In genomic region chr14:79296201-79296600, GRCm38 (mm10) we compare ENCODE assay signal across 18 mouse cellular contexts. TPM values are rescaled to one million over a fixed set of nuclear protein-coding genes. Genes with fewer than 3 reads are reported as not detected.
DNase-seq lines count a peak whose midpoint lies in the region; ATAC-seq and TF ChIP-seq lines count a peak whose summit lies in the region.
"Had no signal": no experiment of that assay in that cellular context is flagged by ENCODE, and none has a peak within 500 bp of the region (broad histone marks: within the 10 kb centered on the region; RNA-seq: fewer than 3 reads in every experiment).

No protein-coding gene starts in this region.

- no peak for TF ChIP-seq CTCF in lung, embryonic 14.5 days (IDR thresholded peaks at IDR 0.05; ENCODE audit: low read depth)
- TF ChIP-seq CTCF in liver, embryonic 14.5 days (IDR thresholded peaks at IDR 0.05; ENCODE audit: low read depth), result no peak

- H3K4me3 ChIP-seq in lung, embryonic 14.5 days (ENCODE audit: low read depth, low read length), result no peak overlapping the region
- peak overlapping the region; percentile 41 to 78 for H3K4me3 ChIP-seq in liver, embryonic 14.5 days (ENCODE audit: insufficient read depth in 1 of 2, low read depth in 2 of 2, low read length in 2 of 2)
- H3K4me3 ChIP-seq: heart, embryonic 15.5 days; limb, embryonic 12.5 days had no signal

- peaks cover 5% of the 10 kb centered on the region for H3K4me1 ChIP-seq in lung, embryonic 14.5 days (ENCODE audit: insufficient read depth)
- H3K4me1 ChIP-seq in liver, embryonic 14.5 days (replicated peaks; ENCODE audit: control insufficient read depth in 2 of 2, insufficient read depth in 2 of 2, low read length in 1 of 2), result peaks cover 58 to 69% of the 10 kb centered on the region in 2 experiments

- H3K27me3 ChIP-seq in lung, embryonic 14.5 days (ENCODE audit: insufficient read depth, low read length), result no peaks in the 10 kb centered on the region
- H3K27me3 ChIP-seq in liver, embryonic 14.5 days (ENCODE audit: control insufficient read depth, insufficient read depth, low read length), result no peaks in the 10 kb centered on the region

- 56% methylated on average over 7 of the region's 7 CpGs for WGBS in lung, embryonic 14.5 days
- 16% methylated on average over 7 of the region's 7 CpGs for WGBS in liver, embryonic 14.5 days (ENCODE audit: insufficient replicate concordance)

- peak overlapping the region; percentile 35; the same call in 1 of the 2 replicates for H3K4me2 ChIP-seq in lung, embryonic 14.5 days
- H3K4me2 ChIP-seq in liver, embryonic 14.5 days (ENCODE audit: low read depth), result peak overlapping the region; percentile 91
- H3K4me2 ChIP-seq: heart, embryonic 15.5 days; limb, embryonic 12.5 days had no signal

- H3K9me3 ChIP-seq in lung, embryonic 14.5 days (ENCODE audit: low read depth, low read length), result no peaks in the 10 kb centered on the region
- no peaks in the 10 kb centered on the region for H3K9me3 ChIP-seq in liver, embryonic 14.5 days (ENCODE audit: control insufficient read depth, low read length)
- H3K9me3 ChIP-seq: heart, embryonic 15.5 days; limb, embryonic 12.5 days had no signal

- H3K9ac ChIP-seq in lung, embryonic 14.5 days, result no peak overlapping the region
- peak overlapping the region; percentile 55 for H3K9ac ChIP-seq in liver, embryonic 14.5 days (replicated peaks)
- H3K9ac ChIP-seq: heart, embryonic 15.5 days; limb, embryonic 12.5 days had no signal

- no peak for ATAC-seq in lung, embryonic 14.5 days (ENCODE audit: insufficient read depth)
- peak; percentile 61 for ATAC-seq in liver, embryonic 14.5 days (ENCODE audit: insufficient read depth)
- ATAC-seq: intestine, embryonic 16.5 days had no signal

- no peaks in the 10 kb centered on the region for H3K36me3 ChIP-seq in lung, embryonic 14.5 days (ENCODE audit: insufficient read depth)
- H3K36me3 ChIP-seq in liver, embryonic 14.5 days (replicated peaks; ENCODE audit: control insufficient read depth, insufficient read depth, low read depth), result peaks cover 58% of the 10 kb centered on the region
- H3K36me3 ChIP-seq: heart, embryonic 15.5 days; limb, embryonic 12.5 days had no signal

- peak; percentile 4 for DNase-seq in adrenal gland, postnatal 14 days
- DNase-seq in adrenal gland, postnatal 25 days, result no peak
- DNase-seq in lung, embryonic 14.5 days, result no peak
- DNase-seq in lung, postnatal 14 days, result no peak
- DNase-seq in c-Kit-positive CD71-positive TER-119-positive erythroid progenitor cells, embryonic 14.5 days (ENCODE audit: low spot score), result peak; percentile 76
- DNase-seq in liver, embryonic 14.5 days (ENCODE audit: low read depth in 3 of 3, low spot score in 3 of 3), result peak; percentile 72 to 75 (median 73)
- no peak for DNase-seq in urinary bladder, adult 18-20 months (ENCODE audit: low spot score in 2 of 2)
- DNase-seq in cerebellum, postnatal 36 days, result no peak
- DNase-seq: adrenal gland, adult 2 months; gastrocnemius, postnatal 14 days; kidney, postnatal 36 days; lung, postnatal 4 days had no signal

- H3K27ac ChIP-seq in lung, embryonic 14.5 days (ENCODE audit: low read depth), result no peak overlapping the region
- peak overlapping the region; percentile 89 for H3K27ac ChIP-seq in liver, embryonic 14.5 days
- H3K27ac ChIP-seq: heart, embryonic 15.5 days; limb, embryonic 12.5 days had no signal

- TF ChIP-seq EP300 in liver, embryonic 14.5 days (IDR thresholded peaks at IDR 0.05; ENCODE audit: low read depth), result peak; percentile 87

RNA-seq across cellular contexts. Expression of gene Rgcc, which starts 5.2 kb away (rescaled TPM):
- 172 and 203 TPM in 2 replicates for total RNA-seq in adrenal gland, postnatal 14 days (2021)
- total RNA-seq in adrenal gland, postnatal 25 days (2021), result 92.6 and 100 TPM in 2 replicates
- 137 and 142 TPM in 2 replicates for polyA plus RNA-seq in lung, embryonic 14.5 days (2014; fragmentation: Nextera tagmentation; extraction: Ambion mirVana)
- 226 and 293 TPM in 2 replicates for polyA plus RNA-seq in liver, embryonic 14.5 days (2012; rRNA removed)
- 357 and 375 TPM in 2 replicates for polyA plus RNA-seq in liver, embryonic 14.5 days (2014; fragmentation: Nextera tagmentation; extraction: Ambion mirVana)

RNA-seq across cellular contexts. Expression of gene Zfp957, which starts 49.0 kb away (rescaled TPM):
- total RNA-seq in adrenal gland, postnatal 14 days (2021), result not detected in 2 replicates
- total RNA-seq in adrenal gland, postnatal 25 days (2021), result not detected in 2 replicates
- polyA plus RNA-seq in lung, embryonic 14.5 days (2014; fragmentation: Nextera tagmentation; extraction: Ambion mirVana), result not detected in 2 replicates
- not detected in 2 replicates for polyA plus RNA-seq in liver, embryonic 14.5 days (2012; rRNA removed)
- polyA plus RNA-seq in liver, embryonic 14.5 days (2014; fragmentation: Nextera tagmentation; extraction: Ambion mirVana), result not detected in 2 replicates
- total RNA-seq: adrenal gland, adult 2 months; common myeloid progenitor, adult 5-6 weeks; gastrocnemius, postnatal 14 days; monocyte, adult 5-6 weeks had no signal
- polyA plus RNA-seq: adrenal gland, adult 2 months; heart, embryonic 15.5 days; intestine, embryonic 16.5 days; limb, embryonic 12.5 days; small intestine, adult 2 months had no signal

Comparison
In these comparisons a context has a peak if more than half of its experiments do, and no peak if none do; other contexts are left out.
1. DNase-seq: peak in adrenal gland, postnatal 14 days (single experiment), c-Kit-positive CD71-positive TER-119-positive erythroid progenitor cells, embryonic 14.5 days (single experiment) and liver, embryonic 14.5 days (3 of 3); none in adrenal gland, postnatal 25 days (single experiment), lung, embryonic 14.5 days (single experiment), lung, postnatal 14 days (single experiment), urinary bladder, adult 18-20 months (0 of 2) and cerebellum, postnatal 36 days (0 of 2).